8 mouse cellular contexts compared by ENCODE assay signal in the genomic region with DNA sequence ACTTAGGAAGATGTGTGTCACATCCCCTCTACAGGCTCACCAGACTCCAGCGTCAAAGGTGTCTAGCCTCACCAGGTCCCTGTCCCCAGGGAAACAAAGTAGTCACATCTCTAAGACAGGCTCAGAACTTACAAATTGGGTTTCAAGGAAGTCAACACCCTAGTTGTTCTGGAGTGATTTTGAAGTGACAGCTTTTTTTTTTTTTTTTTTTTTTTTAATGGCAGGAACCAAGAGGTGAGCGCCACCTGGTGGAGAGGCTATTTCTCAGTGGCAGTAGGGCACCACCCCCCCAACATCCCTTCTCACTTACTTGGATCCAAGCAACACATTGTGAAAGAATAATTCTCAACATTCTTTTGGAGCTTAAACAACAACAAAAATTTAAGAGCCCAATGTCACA. TPM values are rescaled to one million over a fixed set of nuclear protein-coding genes. Genes with fewer than 3 reads are reported as not detected.
DNase-seq lines count a peak whose midpoint lies in the region; ATAC-seq and TF ChIP-seq lines count a peak whose summit lies in the region.
"Had no signal": no experiment of that assay in that cellular context is flagged by ENCODE, and none has a peak within 500 bp of the region (broad histone marks: within the 10 kb centered on the region; RNA-seq: fewer than 3 reads in every experiment).

No protein-coding gene starts in this region.

- H3K9me3 ChIP-seq in midbrain, postnatal 0 days (ENCODE audit: low read length): no peaks in the 10 kb centered on the region
- H3K9me3 ChIP-seq in midbrain, embryonic 16.5 days (replicated peaks; ENCODE audit: control insufficient read depth, low read length, poor library complexity, severe bottlenecking): no peaks in the 10 kb centered on the region

- TF ChIP-seq CTCF in midbrain, postnatal 0 days (IDR thresholded peaks at IDR 0.05): peak; percentile 57

- no peak overlapping the region for H3K4me3 ChIP-seq in midbrain, postnatal 0 days (ENCODE audit: low read depth, low read length)
- no peak overlapping the region for H3K4me3 ChIP-seq in midbrain, embryonic 16.5 days (ENCODE audit: low read depth, low read length)

- no peak overlapping the region for H3K4me2 ChIP-seq in midbrain, postnatal 0 days (ENCODE audit: low read depth, low read length, poor library complexity, severe bottlenecking)
- no peak overlapping the region for H3K4me2 ChIP-seq in midbrain, embryonic 16.5 days (ENCODE audit: low read length)

- no peaks in the 10 kb centered on the region for H3K36me3 ChIP-seq in midbrain, postnatal 0 days (ENCODE audit: insufficient read depth, low read length)
- no peaks in the 10 kb centered on the region for H3K36me3 ChIP-seq in midbrain, embryonic 16.5 days (ENCODE audit: control insufficient read depth, insufficient read depth, low read length)

- H3K27ac ChIP-seq in midbrain, postnatal 0 days (ENCODE audit: low read depth, low read length): no peak overlapping the region
- H3K27ac ChIP-seq in midbrain, embryonic 16.5 days (ENCODE audit: low read length): no peak overlapping the region

- no peaks in the 10 kb centered on the region for H3K27me3 ChIP-seq in midbrain, postnatal 0 days (ENCODE audit: insufficient read depth, low read length)
- no peaks in the 10 kb centered on the region for H3K27me3 ChIP-seq in midbrain, embryonic 16.5 days (ENCODE audit: control insufficient read depth, insufficient read depth, low read depth, low read length)

- DNase-seq in midbrain, postnatal 0 days (ENCODE audit: low spot score): peak; percentile 42
- peak; percentile 43 to 84 for DNase-seq in adrenal gland, adult (ENCODE audit: inconsistent age in 2 of 2, low spot score in 1 of 2)
- DNase-seq in embryo, embryonic 10.5 days (ENCODE audit: low spot score): peak; percentile 47
- peak; percentile 87 for DNase-seq in kidney, postnatal 10 days
- peak; percentile 86 for DNase-seq in lung, postnatal 10 days
- peak; percentile 37 to 49 for DNase-seq in spleen, postnatal 36 days (ENCODE audit: low spot score in 2 of 2)

- ATAC-seq in midbrain, postnatal 0 days (ENCODE audit: low FRiP score): no peak
- no peak for ATAC-seq in midbrain, embryonic 16.5 days

- no peak overlapping the region for H3K9ac ChIP-seq in midbrain, postnatal 0 days (replicated peaks; ENCODE audit: low read length, poor library complexity, severe bottlenecking)
- H3K9ac ChIP-seq in midbrain, embryonic 16.5 days (ENCODE audit: low read depth, low read length): no peak overlapping the region

- H3K4me1 ChIP-seq in midbrain, postnatal 0 days (ENCODE audit: insufficient read depth, low read length): no peaks in the 10 kb centered on the region
- no peaks in the 10 kb centered on the region for H3K4me1 ChIP-seq in midbrain, embryonic 16.5 days (ENCODE audit: control insufficient read depth, insufficient read depth, low read length)

- 43% methylated on average over 2 of the region's 2 CpGs for WGBS in midbrain, postnatal 0 days
- 51% methylated on average over 2 of the region's 2 CpGs for WGBS in midbrain, embryonic 16.5 days

RNA-seq across cellular contexts. Expression of a gene that starts 59.2 kb away (rescaled TPM):
- total RNA-seq in midbrain, postnatal 0 days (2014; rRNA removed): 0.66 TPM in 1 of 2 replicates, not detected in the other
- not detected in 2 replicates for polyA plus RNA-seq in midbrain, postnatal 0 days (2015; fragmentation: Nextera tagmentation; extraction: Ambion mirVana)
- 0.25 TPM in 1 of 2 replicates, not detected in the other for polyA plus RNA-seq in midbrain, embryonic 16.5 days (2015; fragmentation: Nextera tagmentation; extraction: Ambion mirVana)
- polyA plus RNA-seq: heart, embryonic 16.5 days had no signal
